Mouse (Mus musculus): ENCODE data around the gene Slc12a5.

Slc12a5 gene

DNA sequence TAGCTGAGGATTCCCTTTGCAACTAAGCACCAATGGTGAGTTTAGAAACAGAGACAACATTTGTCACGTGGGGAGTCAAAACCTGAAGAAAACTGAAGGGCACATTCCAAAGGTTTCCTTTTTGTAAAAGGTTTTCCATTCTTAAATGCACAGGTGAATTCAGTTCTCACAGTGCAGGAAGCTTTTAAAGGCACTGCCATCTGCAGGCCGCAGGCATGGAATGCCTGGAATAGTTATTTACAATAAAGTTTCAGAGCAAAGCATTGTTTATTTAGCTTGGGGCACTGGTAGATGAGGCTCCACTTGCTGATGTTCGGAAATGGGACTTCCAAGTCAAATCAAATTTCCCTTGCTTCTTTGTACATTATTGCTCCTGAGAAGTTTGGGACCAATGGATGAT is 71.9 kb downstream of the Slc12a5 start:
- no peak for DNase-seq (ENCODE audit: low read depth, low spot score)

DNA sequence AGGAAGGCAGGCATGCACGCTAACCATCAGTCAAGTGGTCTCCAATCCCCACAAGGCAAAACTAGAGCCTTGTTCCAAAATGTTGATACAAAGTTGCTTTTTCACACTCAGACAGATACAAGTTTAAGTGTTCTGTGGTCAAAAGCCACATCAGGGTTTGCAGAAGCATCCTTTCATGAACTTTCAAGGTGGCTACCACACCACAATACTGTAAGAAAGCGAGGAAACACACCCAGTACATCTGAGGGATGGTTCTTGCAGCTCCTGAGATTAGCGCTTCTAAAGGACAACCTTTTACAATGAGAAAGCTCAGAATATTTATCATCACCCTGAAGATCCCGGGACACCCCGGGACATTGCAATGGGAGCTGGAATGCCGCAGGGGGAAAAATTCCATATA is 72.7 kb downstream of the Slc12a5 start:
- peak; percentile 25 for DNase-seq (ENCODE audit: low read depth, low spot score)

DNA sequence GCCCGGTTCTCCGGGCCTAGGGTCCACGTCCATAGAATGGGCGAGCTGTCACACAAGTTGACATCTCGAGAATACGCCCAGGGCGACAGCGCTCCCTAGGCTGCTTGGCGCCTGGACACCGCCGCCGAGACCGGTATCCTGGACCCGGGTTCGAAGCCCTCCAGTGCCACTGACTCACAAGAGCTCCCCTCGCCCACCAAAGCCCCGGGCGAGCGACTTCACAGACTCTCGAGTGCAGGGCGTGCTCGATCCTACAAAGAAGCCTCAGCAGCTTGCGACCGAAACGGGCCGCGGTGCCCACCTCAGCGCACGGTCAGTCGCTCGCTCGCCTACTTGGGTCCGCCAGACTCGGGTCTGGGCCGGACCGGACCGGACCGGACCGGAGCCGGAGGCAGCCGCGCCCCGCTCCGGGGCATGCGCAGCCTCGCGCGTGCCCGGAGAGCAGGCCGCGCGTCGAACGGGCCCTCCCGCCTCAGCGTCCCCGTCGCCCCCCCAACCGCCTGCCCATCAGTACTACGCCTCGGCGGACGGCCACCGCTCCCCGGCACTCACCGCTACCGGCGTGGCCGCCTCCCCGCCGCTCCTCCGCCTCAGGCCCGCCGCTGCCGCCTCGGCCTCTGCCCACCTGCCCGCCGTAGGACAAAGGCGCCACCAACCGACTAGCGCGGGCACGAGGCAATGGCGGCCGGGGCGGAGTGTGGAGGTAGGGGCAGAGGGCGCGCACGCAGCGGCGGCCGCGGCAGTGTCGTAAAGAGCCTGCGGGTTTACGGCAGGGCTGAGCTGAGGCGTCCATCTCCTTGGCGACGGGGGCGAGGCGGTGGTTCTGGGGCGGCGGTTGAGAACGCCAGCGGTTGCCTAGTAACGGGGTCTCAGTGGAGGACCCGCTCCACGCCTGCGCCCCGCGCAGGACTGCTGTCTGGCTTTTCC is 73.8 kb downstream of the Slc12a5 start, which contains the start of gene Ncoa5:
TSS of gene Ncoa5 (minus strand) at position 737 of the 927 bp plus-strand sequence.
- peak; percentile 99 for DNase-seq (ENCODE audit: low read depth, low spot score)

DNA sequence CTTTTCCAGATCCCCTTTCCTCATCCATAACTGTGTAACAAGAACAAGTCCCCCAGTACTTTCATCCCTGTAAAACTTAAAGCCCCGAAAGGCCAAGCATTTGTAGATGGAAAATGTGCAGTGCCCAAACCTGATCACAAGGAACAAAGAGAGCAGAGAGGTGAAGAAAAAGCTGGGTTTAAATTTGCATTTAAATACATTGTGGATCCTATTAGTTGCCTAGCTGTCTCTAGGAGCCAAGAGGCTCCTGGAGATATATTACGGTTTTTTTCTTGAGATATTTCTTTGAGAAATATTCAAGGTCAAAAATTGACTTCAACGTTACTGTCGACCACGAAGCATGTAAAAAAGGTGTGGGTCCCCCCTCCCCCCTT is 74.4 kb downstream of the Slc12a5 start:
- DNase-seq (ENCODE audit: low read depth, low spot score) = no peak

DNA sequence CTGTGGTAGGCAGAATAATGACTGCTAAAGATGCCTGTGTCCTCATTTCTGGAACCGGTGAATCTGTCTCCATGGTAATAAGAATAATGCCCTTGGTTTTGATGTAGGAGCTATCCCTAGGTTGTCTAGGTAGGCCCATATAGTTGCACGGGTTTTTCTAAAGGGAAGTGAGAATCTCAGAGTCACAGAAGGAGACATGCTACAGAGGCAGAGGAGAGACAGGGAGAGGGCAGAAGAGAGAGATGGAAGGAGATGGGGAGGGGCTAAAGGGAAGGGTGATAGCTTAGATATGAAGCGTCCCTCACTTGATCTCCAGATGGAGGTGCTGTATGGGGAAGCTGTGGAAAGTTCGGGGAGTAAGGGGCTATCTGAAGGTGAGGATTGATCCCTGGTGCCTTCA is 76.8 kb downstream of the Slc12a5 start:
- no peak for DNase-seq (ENCODE audit: low read depth, low spot score)

DNA sequence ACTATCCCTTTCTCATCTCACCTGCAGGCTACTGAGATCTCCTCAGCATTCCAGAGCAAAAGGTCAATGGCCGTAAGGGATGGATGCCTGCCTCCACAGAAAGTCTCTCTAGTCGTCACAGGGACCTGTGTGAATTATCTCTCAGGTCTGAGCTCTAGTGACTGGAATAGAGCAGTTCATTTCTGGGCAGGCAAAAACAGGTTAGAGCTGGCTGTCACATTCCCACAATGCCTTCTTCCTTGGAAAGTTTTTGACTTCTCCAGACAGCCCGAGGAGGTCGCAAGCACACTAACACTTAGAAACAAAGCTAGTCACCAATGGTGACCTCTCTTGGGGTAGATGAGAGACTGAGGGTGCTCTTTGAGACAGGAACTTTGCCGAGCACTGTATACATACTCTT is 81.5 kb downstream of the Slc12a5 start:
- peak; percentile 63 for DNase-seq (ENCODE audit: low read depth, low spot score)

DNA sequence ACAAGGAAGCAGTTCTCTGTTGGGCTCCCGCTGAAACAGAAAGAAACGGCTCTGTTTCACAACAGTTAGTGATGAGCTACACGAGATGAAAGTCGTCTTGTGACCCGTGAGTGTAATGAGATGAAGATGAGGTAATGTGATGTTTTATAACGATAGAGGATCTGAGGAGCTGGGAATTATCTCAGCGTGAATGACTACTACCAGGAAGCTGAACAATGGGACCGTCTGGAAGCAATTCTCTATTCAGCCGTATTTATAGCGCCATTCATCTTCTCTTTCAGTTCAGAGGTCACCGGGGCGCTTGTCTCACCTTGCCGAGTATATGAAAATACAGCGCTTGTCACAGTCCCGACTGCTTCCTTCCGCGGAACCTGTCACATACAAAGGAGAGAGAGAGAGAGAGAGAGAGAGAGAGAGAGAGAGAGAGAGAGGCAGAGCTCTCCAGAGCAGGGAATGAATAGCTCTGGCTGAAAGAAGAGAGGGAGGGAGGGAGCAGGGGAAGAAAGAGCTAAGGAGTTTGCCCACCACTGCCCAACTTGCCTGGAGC is 82.6 kb downstream of the Slc12a5 start:
- DNase-seq (ENCODE audit: low read depth, low spot score) = peak; percentile 37

DNA sequence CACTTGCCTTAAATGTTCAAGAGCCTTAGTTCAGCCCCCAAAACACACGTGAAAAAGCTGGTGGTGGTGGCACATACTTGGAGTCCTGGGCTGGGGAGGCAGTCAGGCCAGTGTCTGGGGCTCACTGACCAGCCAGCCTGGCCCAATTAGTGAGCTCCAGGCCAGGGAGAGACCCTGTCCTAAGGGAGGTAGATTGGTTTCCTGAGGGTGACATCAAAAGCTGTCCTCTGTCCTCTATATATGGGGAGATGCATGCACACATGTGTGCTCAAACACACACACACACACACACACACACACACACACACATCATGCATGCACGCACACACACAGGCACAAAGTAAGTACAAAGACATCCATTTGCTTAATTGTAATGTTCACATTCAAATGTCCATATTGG is 83.1 kb downstream of the Slc12a5 start:
- no peak for DNase-seq (ENCODE audit: low read depth, low spot score)

DNA sequence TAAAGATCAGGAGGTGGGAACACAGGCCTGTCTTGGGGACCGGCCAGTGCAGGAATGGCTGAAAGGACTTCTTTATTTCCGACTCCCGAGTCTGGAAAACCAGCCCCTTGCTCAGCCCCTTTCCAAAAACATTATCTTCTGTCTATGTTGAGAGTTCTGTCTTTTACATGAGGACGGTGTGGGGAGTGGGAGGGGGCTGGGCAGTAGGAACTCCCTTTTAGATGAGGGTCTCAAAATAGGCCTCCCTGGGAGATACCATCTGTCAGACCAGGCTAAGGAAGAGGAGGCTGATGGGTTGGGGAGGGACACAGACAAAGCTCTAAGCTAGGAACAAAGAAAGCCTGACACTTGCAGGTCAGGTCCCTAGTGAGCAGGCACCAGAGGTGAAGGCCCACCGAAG is 88.4 kb downstream of the Slc12a5 start:
- DNase-seq (ENCODE audit: low read depth, low spot score) = no peak

All from ZHBTc4 (cell line).